Mouse (Mus musculus) ES-E14 (cell line): ENCODE data around the gene Supt4a.

Experiments
- HCFC1 ChIP-seq: IDR thresholded peaks from 2 replicates; pipeline ENCODE4 v1.6.1; 2012; ENCODE audit warnings: low read length, inconsistent platforms, borderline replicate concordance; ENCODE audit not compliant: insufficient read depth
- MAFK ChIP-seq: IDR thresholded peaks from 2 replicates; pipeline ENCODE4 v1.6.1; 2014; ENCODE audit warnings: mild to moderate bottlenecking, low read depth, low read length, inconsistent platforms; ENCODE audit not compliant: insufficient read depth
- ZNF384 ChIP-seq: IDR thresholded peaks from 2 replicates; pipeline ENCODE4 v1.6.1; 2012; ENCODE audit warnings: low read depth, low read length, inconsistent platforms

DNA sequence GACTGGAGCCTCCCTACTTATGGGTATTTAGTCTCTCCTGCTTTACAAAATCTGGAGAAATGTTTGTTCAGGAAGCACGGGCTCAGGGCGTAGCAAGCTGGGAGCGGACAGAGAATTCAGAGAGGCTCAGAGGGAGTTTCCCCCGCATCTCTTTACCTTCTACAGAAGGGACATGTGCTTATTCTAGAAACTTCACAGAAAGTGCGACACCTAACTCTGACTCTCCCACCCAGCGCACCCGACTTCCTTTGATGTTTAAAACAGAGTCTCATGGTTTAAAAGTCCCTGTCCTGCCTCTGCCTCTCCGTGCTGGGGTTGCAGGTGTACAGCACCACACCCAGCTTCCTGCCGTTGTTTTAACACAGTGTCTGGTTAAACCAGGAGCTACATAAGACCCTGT is 16.5 kb upstream of the Supt4a start:
- TF ChIP-seq HCFC1 (no peak), MAFK (no peak), ZNF384 (no peak)
